22 mouse cellular contexts compared by ENCODE assay signal in genomic region chr17:88175951-88176623, GRCm38 (mm10).
DNase-seq lines count a peak whose midpoint lies in the region; ATAC-seq and TF ChIP-seq lines count a peak whose summit lies in the region.
"Had no signal": no experiment of that assay in that cellular context is flagged by ENCODE, and none has a peak within 500 bp of the region (broad histone marks: within the 10 kb centered on the region; RNA-seq: fewer than 3 reads in every experiment).

No protein-coding gene starts in this region.

- H3K9me3 ChIP-seq in MEL (replicated peaks; ENCODE audit: insufficient read depth, low read length), result no peaks in the 10 kb centered on the region
- H3K9me3 ChIP-seq: forebrain, embryonic 10.5 days; limb, embryonic 15.5 days; midbrain, embryonic 12.5 days; neural tube, embryonic 13.5 days had no signal

- peak; percentile 19 for DNase-seq in lung, postnatal 25 days (ENCODE audit: low spot score)
- no peak for DNase-seq in lung, adult 2 months
- DNase-seq in MEL (ENCODE audit: low read depth, low spot score), result peak; percentile 17
- peak; percentile 91 for DNase-seq in splenic B cell, adult 2 months (ENCODE audit: low read depth, low spot score)
- DNase-seq in thymus, adult 2 months, result no peak
- no peak for DNase-seq in MN1 (ENCODE audit: low spot score)
- DNase-seq: adrenal gland, postnatal 25 days; cerebellum, adult 11 months; cerebellum, postnatal 10 days; forebrain, postnatal 0 days; heart, postnatal 36 days; kidney, adult 18-20 months; lung, postnatal 14 days; thymus, postnatal 25 days had no signal

- no peak for TF ChIP-seq RAD21 in MEL (IDR thresholded peaks at IDR 0.05; ENCODE audit: low read depth, low read length)

- H3K9ac ChIP-seq in MEL (ENCODE audit: control insufficient read depth, low read depth, low read length, poor library complexity, severe bottlenecking), result no peak overlapping the region
- H3K9ac ChIP-seq: forebrain, postnatal 0 days; limb, embryonic 15.5 days; midbrain, embryonic 12.5 days; neural tube, embryonic 13.5 days had no signal

- WGBS in lung, adult 2 months, result 74% methylated on average over 4 of the region's 4 CpGs
- 13% methylated on average over 4 of the region's 4 CpGs for WGBS in thymus, adult 2 months

- no peaks in the 10 kb centered on the region for H3K36me3 ChIP-seq in MEL (ENCODE audit: control insufficient read depth in 1 of 2, insufficient read depth in 2 of 2, low read length in 2 of 2)
- H3K36me3 ChIP-seq in splenic B cell, adult 2 months (ENCODE audit: control insufficient read depth, insufficient read depth, low read length, poor library complexity, severe bottlenecking), result no peaks in the 10 kb centered on the region
- no peaks in the 10 kb centered on the region for H3K36me3 ChIP-seq in thymus, adult 2 months (ENCODE audit: control insufficient read depth, insufficient read depth, low read length)
- H3K36me3 ChIP-seq: forebrain, embryonic 10.5 days; limb, embryonic 15.5 days; midbrain, embryonic 12.5 days; neural tube, embryonic 13.5 days had no signal

- no peak for TF ChIP-seq POLR2A in lung, adult 2 months (IDR thresholded peaks at IDR 0.05; ENCODE audit: borderline replicate concordance, extremely low read depth, low read depth, low read length)
- TF ChIP-seq POLR2A in MEL (IDR thresholded peaks at IDR 0.05; ENCODE audit: control insufficient read depth in 1 of 2, insufficient read depth in 1 of 2, low read depth in 1 of 2, low read length in 2 of 2, poor library complexity in 1 of 2), result no peak
- TF ChIP-seq POLR2A in thymus, adult 2 months (IDR thresholded peaks at IDR 0.05; ENCODE audit: control insufficient read depth, extremely low read depth, insufficient read depth, low read length, poor library complexity), result no peak

- TF ChIP-seq EP300 in MEL (IDR thresholded peaks at IDR 0.05; ENCODE audit: low read depth in 1 of 2, low read length in 2 of 2), result no peak

- no peaks in the 10 kb centered on the region; the same call in 1 of the 2 replicates for H3K4me1 ChIP-seq in lung, adult 2 months (ENCODE audit: control insufficient read depth, insufficient read depth, low read length)
- H3K4me1 ChIP-seq in MEL (ENCODE audit: control insufficient read depth in 1 of 2, insufficient read depth in 2 of 2, low read length in 2 of 2), result no peaks in the 10 kb centered on the region
- no peaks in the 10 kb centered on the region for H3K4me1 ChIP-seq in thymus, adult 2 months (replicated peaks; ENCODE audit: control insufficient read depth, insufficient read depth, low read length)
- H3K4me1 ChIP-seq: forebrain, embryonic 10.5 days; midbrain, embryonic 12.5 days; neural tube, embryonic 13.5 days had no signal

- TF ChIP-seq CTCF in lung, adult 2 months (IDR thresholded peaks at IDR 0.05; ENCODE audit: insufficient read depth, low read length), result no peak
- TF ChIP-seq CTCF in MEL (IDR thresholded peaks at IDR 0.05 in 2 of 3, conservative IDR thresholded peaks at IDR 0.05 in 1 of 3; ENCODE audit: control insufficient read depth in 1 of 3, insufficient read depth in 1 of 3, low read depth in 2 of 3, low read length in 3 of 3, poor library complexity in 1 of 3, severe bottlenecking in 1 of 3), result no peak
- TF ChIP-seq CTCF in thymus, adult 2 months (IDR thresholded peaks at IDR 0.05; ENCODE audit: borderline replicate concordance, control insufficient read depth, extremely low read depth, insufficient read depth, low read length, poor library complexity), result no peak

- no peaks in the 10 kb centered on the region; a peak in 1 of 4 replicates for H3K27me3 ChIP-seq in MEL (ENCODE audit: control insufficient read depth in 1 of 2, insufficient read depth in 2 of 2, low read length in 2 of 2)
- no peaks in the 10 kb centered on the region for H3K27me3 ChIP-seq in splenic B cell, adult 2 months (ENCODE audit: control insufficient read depth, insufficient read depth, low read length, poor library complexity, severe bottlenecking)
- H3K27me3 ChIP-seq in thymus, adult 2 months (ENCODE audit: control insufficient read depth, insufficient read depth, low read length), result no peaks in the 10 kb centered on the region
- H3K27me3 ChIP-seq: limb, embryonic 15.5 days; midbrain, embryonic 12.5 days; neural tube, embryonic 13.5 days had no signal

- no peak overlapping the region for H3K27ac ChIP-seq in MEL (ENCODE audit: control insufficient read depth, low read depth, low read length)
- no peak overlapping the region for H3K27ac ChIP-seq in thymus, adult 2 months (ENCODE audit: control insufficient read depth, insufficient read depth, low read length)
- H3K27ac ChIP-seq: forebrain, embryonic 10.5 days; hindbrain, postnatal 0 days; kidney, postnatal 0 days; limb, embryonic 15.5 days; midbrain, embryonic 12.5 days; neural tube, embryonic 13.5 days; stomach, postnatal 0 days had no signal

- H3K4me3 ChIP-seq in lung, adult 2 months (replicated peaks; ENCODE audit: extremely low read depth, low read depth, low read length), result no peak overlapping the region
- H3K4me3 ChIP-seq in MEL (ENCODE audit: control insufficient read depth in 1 of 2, insufficient read depth in 1 of 2, low read depth in 2 of 2, low read length in 2 of 2), result no peak overlapping the region
- no peak overlapping the region for H3K4me3 ChIP-seq in thymus, adult 2 months (ENCODE audit: control insufficient read depth, insufficient read depth, low read length)
- H3K4me3 ChIP-seq: forebrain, embryonic 10.5 days; limb, embryonic 15.5 days; midbrain, embryonic 12.5 days; neural tube, embryonic 13.5 days had no signal

- no peaks in the 10 kb centered on the region for H3K79me2 ChIP-seq in MEL (ENCODE audit: control insufficient read depth, insufficient read depth, low read length, poor library complexity)

- peak; percentile 98 for ATAC-seq in megakaryocyte progenitor cell, adult 5-6 weeks (replicated peaks; ENCODE audit: poor library complexity)
- ATAC-seq: forebrain, postnatal 0 days; hindbrain, postnatal 0 days had no signal

TF ChIP-seq in MEL, 35 proteins besides CTCF, POLR2A, EP300 and RAD21:
- TF ChIP-seq CHD1 (IDR thresholded peaks at IDR 0.05; ENCODE audit: low read depth, low read length) (no peak), MYB (IDR thresholded peaks at IDR 0.05; ENCODE audit: low read depth, low read length) (no peak), TCF12 (IDR thresholded peaks at IDR 0.05; ENCODE audit: low read depth, low read length) (no peak), POLR2AphosphoS5 (IDR thresholded peaks at IDR 0.05; ENCODE audit: borderline replicate concordance, low read depth, low read length) (no peak), RCOR1 (IDR thresholded peaks at IDR 0.05; ENCODE audit: low read depth, low read length) (no peak), POLR2AphosphoS2 (IDR thresholded peaks at IDR 0.05; ENCODE audit: low read length) (no peak), GABPA (IDR thresholded peaks at IDR 0.05; ENCODE audit: low read depth, low read length) (no peak), NRF1 (IDR thresholded peaks at IDR 0.05; ENCODE audit: insufficient read depth, low read depth, low read length, poor library complexity, severe bottlenecking) (no peak), GATA1 (IDR thresholded peaks at IDR 0.05; ENCODE audit: low read depth, low read length) (no peak), ZKSCAN1 (IDR thresholded peaks at IDR 0.05; ENCODE audit: low read depth, low read length) (no peak), MAFK (IDR thresholded peaks at IDR 0.05; ENCODE audit: borderline replicate concordance, low read depth, low read length) (no peak), JUND (IDR thresholded peaks at IDR 0.05; ENCODE audit: low read depth, low read length) (no peak), USF1 (IDR thresholded peaks at IDR 0.05; ENCODE audit: low read depth, low read length) (no peak)
TF ChIP-seq in MEL: peak in this region for 0.

Comparison
In these comparisons a context has a peak if more than half of its experiments do, and no peak if none do; other contexts are left out.
1. DNase-seq: peak in lung, postnatal 25 days (single experiment), MEL (single experiment) and splenic B cell, adult 2 months (single experiment); none in lung, adult 2 months (single experiment), thymus, adult 2 months (single experiment) and MN1 (single experiment).